Mouse (Mus musculus) cerebellum, adult 2 months (tissue): Measurements from ENCODE around the gene Pecam1.

ENCODE experiments used
- CTCF ChIP-seq: fragments of 200-500 bp; IDR thresholded peaks from 2 replicates; pipeline ENCODE4 v1.5.1; 2011; ENCODE audit warnings: low read depth, mild to moderate bottlenecking, control low read depth, low read length, moderate library complexity, borderline replicate concordance; ENCODE audit not compliant: insufficient read depth
- POLR2A ChIP-seq: fragments of 200-500 bp; IDR thresholded peaks from 2 replicates; pipeline ENCODE4 v1.6.1; 2011; ENCODE audit warnings: low read length, control low read depth, borderline replicate concordance; ENCODE audit not compliant: insufficient read depth

- TF ChIP-seq CTCF (no peak), POLR2A (no peak)
Observed at GRCm38 (mm10) chr11:106612209-106612960, 138.0 kb downstream of the Pecam1 start.
